In the genomic region with DNA sequence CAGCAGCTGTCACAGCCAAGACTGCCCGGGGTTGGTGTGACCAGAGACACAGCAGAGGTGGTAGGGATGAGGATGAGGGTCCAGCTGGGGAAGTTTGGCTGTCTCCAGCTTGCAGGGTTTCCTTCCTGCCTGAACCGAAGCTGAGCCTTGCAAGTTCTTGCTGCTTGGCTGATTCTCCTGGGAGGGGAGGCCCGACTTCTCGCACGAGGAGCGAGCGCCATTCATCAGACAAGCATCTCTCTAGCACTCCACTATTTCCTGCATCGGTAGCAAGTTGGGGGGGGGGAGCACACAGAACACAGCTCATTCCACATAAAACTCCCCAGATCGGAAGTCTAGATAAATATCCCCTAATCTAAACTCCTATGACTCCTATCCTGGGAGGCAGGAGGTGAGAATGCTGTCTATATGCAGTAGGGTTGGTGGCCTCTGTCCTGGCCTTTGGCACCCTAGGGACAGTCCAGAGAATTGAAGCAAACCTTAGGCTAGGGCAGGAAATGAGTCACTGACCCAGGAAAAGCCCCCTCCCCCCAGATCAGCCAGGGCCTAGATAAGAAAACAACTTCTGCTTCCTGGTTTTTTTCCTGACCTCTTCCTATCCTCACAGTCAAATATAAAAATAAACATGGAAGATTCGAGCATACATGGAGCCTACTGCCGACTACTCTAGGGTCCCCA, we compare ENCODE assay signal across 8 mouse cellular contexts. TPM values are rescaled to one million over a fixed set of nuclear protein-coding genes. Genes with fewer than 3 reads are reported as not detected.
A peak's percentile ranks its signal among the peaks of the same experiment; 100 is the strongest.
DNase-seq lines count a peak whose midpoint lies in the region; ATAC-seq and TF ChIP-seq lines count a peak whose summit lies in the region.

No protein-coding gene starts in this region.

- no peak overlapping the region; the same call in 1 of the 2 replicates for H3K9ac ChIP-seq in hindbrain, postnatal 0 days (replicated peaks; ENCODE audit: low read length)
- no peak overlapping the region for H3K9ac ChIP-seq in liver, embryonic 14.5 days (replicated peaks)
- peak overlapping the region; percentile 46; the same call in 1 of the 2 replicates for H3K9ac ChIP-seq in neural tube, embryonic 13.5 days

- no peaks in the 10 kb centered on the region for H3K9me3 ChIP-seq in hindbrain, postnatal 0 days (ENCODE audit: low read length)
- no peaks in the 10 kb centered on the region for H3K9me3 ChIP-seq in liver, embryonic 14.5 days (ENCODE audit: control insufficient read depth, low read length)
- H3K9me3 ChIP-seq in neural tube, embryonic 13.5 days = no peaks in the 10 kb centered on the region

- intact Hi-C loops in gastrocnemius, postnatal 14 days (cut with DNase I; ENCODE audit: low total_unique reads) = no loop called here

- DNase-seq in layer of hippocampus, adult 2 months (ENCODE audit: low spot score in 2 of 2) = no peak
- no peak for DNase-seq in layer of hippocampus, postnatal 25 days (ENCODE audit: extremely low spot score in 1 of 2, low spot score in 1 of 2)
- DNase-seq in gastrocnemius, postnatal 14 days = peak; percentile 61
- DNase-seq in hindbrain, postnatal 0 days (ENCODE audit: low spot score) = no peak
- no peak for DNase-seq in liver, embryonic 14.5 days (ENCODE audit: low read depth in 3 of 3, low spot score in 3 of 3)
- DNase-seq in natural killer cell, adult 2 months (ENCODE audit: low spot score in 2 of 2) = no peak
- DNase-seq in cerebellum, adult 11-12 months = no peak

- TF ChIP-seq EP300 in liver, embryonic 14.5 days (IDR thresholded peaks at IDR 0.05; ENCODE audit: low read depth) = no peak

- no peaks in the 10 kb centered on the region for H3K27me3 ChIP-seq in hindbrain, postnatal 0 days (ENCODE audit: insufficient read depth, low read length)
- H3K27me3 ChIP-seq in liver, embryonic 14.5 days (ENCODE audit: control insufficient read depth, insufficient read depth, low read length) = no peaks in the 10 kb centered on the region; the same call in 1 of the 2 replicates
- H3K27me3 ChIP-seq in neural tube, embryonic 13.5 days = peaks cover 53% of the 10 kb centered on the region

- H3K4me1 ChIP-seq in hindbrain, postnatal 0 days (ENCODE audit: insufficient read depth, low read length) = peaks cover 12% of the 10 kb centered on the region; the same call in 1 of the 2 replicates
- H3K4me1 ChIP-seq in liver, embryonic 14.5 days (replicated peaks; ENCODE audit: control insufficient read depth in 2 of 2, insufficient read depth in 2 of 2, low read length in 1 of 2) = peaks cover 22 to 38% of the 10 kb centered on the region in 2 experiments
- peaks cover 58% of the 10 kb centered on the region for H3K4me1 ChIP-seq in neural tube, embryonic 13.5 days (replicated peaks)

- no peak for TF ChIP-seq CTCF in layer of hippocampus, adult 2 months (conservative IDR thresholded peaks at IDR 0.05)
- TF ChIP-seq CTCF in hindbrain, postnatal 0 days (IDR thresholded peaks at IDR 0.05; ENCODE audit: low read depth) = no peak
- no peak for TF ChIP-seq CTCF in liver, embryonic 14.5 days (IDR thresholded peaks at IDR 0.05; ENCODE audit: low read depth)

- peak overlapping the region; percentile 32; the same call in 1 of the 2 replicates for H3K27ac ChIP-seq in layer of hippocampus, adult 2 months
- H3K27ac ChIP-seq in hindbrain, postnatal 0 days = peak overlapping the region; percentile 63; the same call in 1 of the 2 replicates
- no peak overlapping the region for H3K27ac ChIP-seq in liver, embryonic 14.5 days
- peak overlapping the region; percentile 79 for H3K27ac ChIP-seq in neural tube, embryonic 13.5 days (replicated peaks)

- no peak overlapping the region for H3K4me3 ChIP-seq in layer of hippocampus, adult 2 months
- H3K4me3 ChIP-seq in hindbrain, postnatal 0 days (ENCODE audit: low read length) = no peak overlapping the region
- H3K4me3 ChIP-seq in liver, embryonic 14.5 days (ENCODE audit: insufficient read depth in 1 of 2, low read depth in 2 of 2, low read length in 2 of 2) = no peak overlapping the region
- no peak overlapping the region for H3K4me3 ChIP-seq in neural tube, embryonic 13.5 days

- H3K36me3 ChIP-seq in hindbrain, postnatal 0 days (ENCODE audit: insufficient read depth, low read length) = no peaks in the 10 kb centered on the region
- H3K36me3 ChIP-seq in liver, embryonic 14.5 days (replicated peaks; ENCODE audit: control insufficient read depth, insufficient read depth, low read depth) = no peaks in the 10 kb centered on the region; the same call in 1 of the 2 replicates
- no peaks in the 10 kb centered on the region for H3K36me3 ChIP-seq in neural tube, embryonic 13.5 days

- no peak overlapping the region for H3K4me2 ChIP-seq in hindbrain, postnatal 0 days (ENCODE audit: low read depth, low read length)
- H3K4me2 ChIP-seq in liver, embryonic 14.5 days (ENCODE audit: low read depth) = peak overlapping the region; percentile 22
- H3K4me2 ChIP-seq in neural tube, embryonic 13.5 days = peak overlapping the region; percentile 30

- ATAC-seq in hindbrain, postnatal 0 days = no peak
- no peak for ATAC-seq in liver, embryonic 14.5 days (ENCODE audit: insufficient read depth)
- no peak for ATAC-seq in neural tube, embryonic 13.5 days (ENCODE audit: low read depth)

- 20% methylated on average over 11 of the region's 11 CpGs for WGBS in hindbrain, postnatal 0 days
- WGBS in liver, embryonic 14.5 days (ENCODE audit: insufficient replicate concordance) = 15% methylated on average over 11 of the region's 11 CpGs
- 30% methylated on average over 11 of the region's 11 CpGs for WGBS in neural tube, embryonic 13.5 days

RNA-seq across cellular contexts. Expression of a gene that starts 4.4 kb away (rescaled TPM):
- 1 to 10 TPM; 1.4 to 1.5 TPM for total RNA-seq in layer of hippocampus, adult 2 months (2021)
- 1 to 10 TPM; 2.3 to 2.8 TPM for total RNA-seq in layer of hippocampus, postnatal 25 days (2021)
- total RNA-seq in gastrocnemius, postnatal 14 days (2021) = 100 to 1,000 TPM in 1 of 2 experiments, 10 to 100 TPM in 1; 77.5 to 112 TPM
- total RNA-seq in hindbrain, postnatal 0 days (2014; rRNA removed) = 7.1 and 7.3 TPM in 2 replicates
- polyA plus RNA-seq in hindbrain, postnatal 0 days (2015; fragmentation: Nextera tagmentation; extraction: Ambion mirVana) = 2.5 and 3.1 TPM in 2 replicates
- polyA plus RNA-seq in liver, embryonic 14.5 days (2012; rRNA removed) = 2.8 TPM in 2 replicates
- 2.7 and 2.9 TPM in 2 replicates for polyA plus RNA-seq in liver, embryonic 14.5 days (2014; fragmentation: Nextera tagmentation; extraction: Ambion mirVana)
- 2.6 and 2.9 TPM in 2 replicates for polyA plus RNA-seq in neural tube, embryonic 13.5 days (2015; fragmentation: Nextera tagmentation; extraction: Ambion mirVana)

RNA-seq across cellular contexts. Expression of a gene that starts 9.6 kb away (rescaled TPM):
- total RNA-seq in layer of hippocampus, adult 2 months (2021) = 10 to 100 TPM; 35.1 to 35.7 TPM
- 10 to 100 TPM; 34.6 to 34.8 TPM for total RNA-seq in layer of hippocampus, postnatal 25 days (2021)
- total RNA-seq in gastrocnemius, postnatal 14 days (2021) = 10 to 100 TPM; 14.7 to 17.4 TPM
- 18.7 and 33.0 TPM in 2 replicates for total RNA-seq in hindbrain, postnatal 0 days (2014; rRNA removed)
- 79.7 and 87.9 TPM in 2 replicates for polyA plus RNA-seq in hindbrain, postnatal 0 days (2015; fragmentation: Nextera tagmentation; extraction: Ambion mirVana)
- 21.2 and 42.1 TPM in 2 replicates for polyA plus RNA-seq in liver, embryonic 14.5 days (2012; rRNA removed)
- 59.2 and 63.6 TPM in 2 replicates for polyA plus RNA-seq in liver, embryonic 14.5 days (2014; fragmentation: Nextera tagmentation; extraction: Ambion mirVana)
- 101 and 115 TPM in 2 replicates for polyA plus RNA-seq in neural tube, embryonic 13.5 days (2015; fragmentation: Nextera tagmentation; extraction: Ambion mirVana)

RNA-seq across cellular contexts. Expression of a gene that starts 11.5 kb away (rescaled TPM):
- 10 to 100 TPM; 16.6 to 18.6 TPM for total RNA-seq in layer of hippocampus, adult 2 months (2021)
- total RNA-seq in layer of hippocampus, postnatal 25 days (2021) = 10 to 100 TPM; 15.1 to 16.6 TPM
- total RNA-seq in gastrocnemius, postnatal 14 days (2021) = 10 to 100 TPM; 16.5 to 20.4 TPM
- total RNA-seq in hindbrain, postnatal 0 days (2014; rRNA removed) = 4.0 and 9.0 TPM in 2 replicates
- 31.2 and 39.0 TPM in 2 replicates for polyA plus RNA-seq in hindbrain, postnatal 0 days (2015; fragmentation: Nextera tagmentation; extraction: Ambion mirVana)
- 7.5 and 16.4 TPM in 2 replicates for polyA plus RNA-seq in liver, embryonic 14.5 days (2012; rRNA removed)
- polyA plus RNA-seq in liver, embryonic 14.5 days (2014; fragmentation: Nextera tagmentation; extraction: Ambion mirVana) = 20.8 and 22.4 TPM in 2 replicates
- polyA plus RNA-seq in neural tube, embryonic 13.5 days (2015; fragmentation: Nextera tagmentation; extraction: Ambion mirVana) = 49.2 and 54.2 TPM in 2 replicates

RNA-seq across cellular contexts. Expression of a gene that starts 36.7 kb away (rescaled TPM):
- 10 to 100 TPM; 43.6 to 51.2 TPM for total RNA-seq in layer of hippocampus, adult 2 months (2021)
- 10 to 100 TPM; 34.6 to 51.5 TPM for total RNA-seq in layer of hippocampus, postnatal 25 days (2021)
- 1 to 10 TPM; 8.7 to 9.4 TPM for total RNA-seq in gastrocnemius, postnatal 14 days (2021)
- total RNA-seq in hindbrain, postnatal 0 days (2014; rRNA removed) = 15.9 and 16.0 TPM in 2 replicates
- polyA plus RNA-seq in hindbrain, postnatal 0 days (2015; fragmentation: Nextera tagmentation; extraction: Ambion mirVana) = 14.9 and 15.4 TPM in 2 replicates
- polyA plus RNA-seq in liver, embryonic 14.5 days (2012; rRNA removed) = 36.6 and 40.3 TPM in 2 replicates
- polyA plus RNA-seq in liver, embryonic 14.5 days (2014; fragmentation: Nextera tagmentation; extraction: Ambion mirVana) = 36.7 and 40.0 TPM in 2 replicates
- 23.6 and 29.1 TPM in 2 replicates for polyA plus RNA-seq in neural tube, embryonic 13.5 days (2015; fragmentation: Nextera tagmentation; extraction: Ambion mirVana)

RNA-seq across cellular contexts. Expression of a gene that starts 48.3 kb away (rescaled TPM):
- total RNA-seq in layer of hippocampus, adult 2 months (2021) = 10 to 100 TPM; 40.5 to 40.7 TPM
- 10 to 100 TPM; 46.3 to 49.8 TPM for total RNA-seq in layer of hippocampus, postnatal 25 days (2021)
- total RNA-seq in gastrocnemius, postnatal 14 days (2021) = 1 to 10 TPM; 1.3 to 2.2 TPM
- total RNA-seq in hindbrain, postnatal 0 days (2014; rRNA removed) = 4.8 and 7.0 TPM in 2 replicates
- polyA plus RNA-seq in hindbrain, postnatal 0 days (2015; fragmentation: Nextera tagmentation; extraction: Ambion mirVana) = 4.1 and 6.3 TPM in 2 replicates
- polyA plus RNA-seq in liver, embryonic 14.5 days (2012; rRNA removed) = 0.01 and 0.02 TPM in 2 replicates
- polyA plus RNA-seq in liver, embryonic 14.5 days (2014; fragmentation: Nextera tagmentation; extraction: Ambion mirVana) = not detected in 2 replicates
- polyA plus RNA-seq in neural tube, embryonic 13.5 days (2015; fragmentation: Nextera tagmentation; extraction: Ambion mirVana) = 8.0 and 8.7 TPM in 2 replicates
